Mouse (Mus musculus) cortical plate, adult 2 months (tissue): ENCODE results near the gene Aff1.

Experiments used
- CTCF ChIP-seq: fragments of 200-500 bp; IDR thresholded peaks from 2 replicates; pipeline ENCODE4 v1.5.1; 2011; ENCODE audit warnings: mild to moderate bottlenecking, control low read depth, low read length; ENCODE audit not compliant: insufficient read depth; ENCODE audit errors: extremely low read depth
- POLR2A ChIP-seq: fragments of 200-500 bp; IDR thresholded peaks from 2 replicates; pipeline ENCODE4 v1.6.1; 2011; ENCODE audit warnings: mild to moderate bottlenecking, low read length, control low read depth; ENCODE audit not compliant: insufficient read depth; ENCODE audit errors: extremely low read depth

DNA sequence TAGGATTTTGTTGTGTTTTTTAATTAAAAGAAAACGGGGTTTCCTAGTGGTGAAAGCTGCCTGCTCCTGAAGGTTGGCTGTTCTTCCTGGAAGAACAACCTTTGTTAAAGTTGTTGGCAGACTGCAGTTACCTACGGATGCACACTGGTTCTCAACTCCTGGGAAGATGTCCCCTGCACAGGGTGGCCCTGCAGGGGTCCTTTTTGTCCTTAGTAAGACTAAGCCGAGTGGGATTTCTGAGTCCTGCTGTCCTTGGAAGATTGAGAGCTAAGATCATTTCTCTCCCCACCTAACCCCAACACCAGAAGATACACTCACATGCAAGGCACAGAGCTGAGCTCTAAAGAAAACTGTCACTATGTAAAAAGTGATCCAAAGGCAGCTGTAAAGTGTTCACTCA, 32.6 kb downstream of the Aff1 start:
- no peak for TF ChIP-seq CTCF
- TF ChIP-seq POLR2A, result no peak
